Mouse (Mus musculus) liver, embryonic 13.5 days (tissue): ENCODE results near the gene Gm45234. TPM values are rescaled to one million over a fixed set of nuclear protein-coding genes. Genes with fewer than 3 reads are reported as not detected.
"Not testable (repeated sequence)": the region's sequence is repeated elsewhere in the genome, so short reads cannot be mapped to it uniquely, and the experiment has no call there.

ENCODE experiments used
- ATAC-seq: fragments of 200-750 bp; cut with Nextera tagmentation; 2 replicates; pipeline ENCODE4 v1.8.0; 2017; ENCODE audit warnings: low read depth, mild to moderate bottlenecking, moderate number of reproducible peaks, moderate library complexity
- DNase-seq: peaks from one replicate; pipeline ENCODE4 v3.0.0; 2022
- H3K27ac ChIP-seq: fragments of 300-500 bp; sonication (generic); 2 replicates; pipeline ENCODE4 v1.5.1; 2015; ENCODE audit warnings: moderate library complexity, mild to moderate bottlenecking, inconsistent platforms
- H3K27me3 ChIP-seq: fragments of 300-500 bp; sonication (generic); 2 replicates; pipeline ENCODE4 v1.6.1; 2015; ENCODE audit warnings: mild to moderate bottlenecking, inconsistent platforms
- H3K36me3 ChIP-seq: fragments of 300-500 bp; sonication (generic); 2 replicates; pipeline ENCODE4 v1.6.1; 2015; ENCODE audit warnings: mild to moderate bottlenecking, inconsistent platforms
- H3K4me1 ChIP-seq: fragments of 300-500 bp; sonication (generic); replicated peaks from 2 replicates; pipeline ENCODE4 v1.6.1; 2015; ENCODE audit warnings: inconsistent platforms
- H3K4me2 ChIP-seq: fragments of 300-500 bp; sonication (generic); 2 replicates; pipeline ENCODE4 v1.6.1; 2015; ENCODE audit warnings: inconsistent platforms, mild to moderate bottlenecking, moderate library complexity
- H3K4me3 ChIP-seq: fragments of 300-500 bp; sonication (generic); replicated peaks from 2 replicates; pipeline ENCODE4 v1.5.1; 2015; ENCODE audit warnings: mild to moderate bottlenecking, inconsistent platforms
- H3K9ac ChIP-seq: fragments of 300-500 bp; sonication (generic); 2 replicates; pipeline ENCODE4 v1.6.1; 2015; ENCODE audit warnings: mild to moderate bottlenecking, inconsistent platforms
- H3K9me3 ChIP-seq: fragments of 300-500 bp; sonication (generic); replicated peaks from 2 replicates; pipeline ENCODE4 v1.6.1; 2016; ENCODE audit warnings: inconsistent platforms
- WGBS: fragments of 180-500 bp; shearing (Covaris S2); methylation state at CpG from one replicate; pipeline ENCODE4 v1.1.7; 2015; ENCODE audit not compliant: insufficient replicate concordance; 5-methylcytosine and 5-hydroxymethylcytosine counted together
- polyA plus RNA-seq: library from polyadenylated mRNA; unstranded; fragments of >200 nt; fragmentation: Nextera tagmentation; extraction: Ambion mirVana; gene quantifications from 2 replicates; pipeline ENCODE4 v1.2.1, GENCODE M21; 2015

The Gm45234 gene
- polyA plus RNA-seq, result not detected in 2 replicates

DNA sequence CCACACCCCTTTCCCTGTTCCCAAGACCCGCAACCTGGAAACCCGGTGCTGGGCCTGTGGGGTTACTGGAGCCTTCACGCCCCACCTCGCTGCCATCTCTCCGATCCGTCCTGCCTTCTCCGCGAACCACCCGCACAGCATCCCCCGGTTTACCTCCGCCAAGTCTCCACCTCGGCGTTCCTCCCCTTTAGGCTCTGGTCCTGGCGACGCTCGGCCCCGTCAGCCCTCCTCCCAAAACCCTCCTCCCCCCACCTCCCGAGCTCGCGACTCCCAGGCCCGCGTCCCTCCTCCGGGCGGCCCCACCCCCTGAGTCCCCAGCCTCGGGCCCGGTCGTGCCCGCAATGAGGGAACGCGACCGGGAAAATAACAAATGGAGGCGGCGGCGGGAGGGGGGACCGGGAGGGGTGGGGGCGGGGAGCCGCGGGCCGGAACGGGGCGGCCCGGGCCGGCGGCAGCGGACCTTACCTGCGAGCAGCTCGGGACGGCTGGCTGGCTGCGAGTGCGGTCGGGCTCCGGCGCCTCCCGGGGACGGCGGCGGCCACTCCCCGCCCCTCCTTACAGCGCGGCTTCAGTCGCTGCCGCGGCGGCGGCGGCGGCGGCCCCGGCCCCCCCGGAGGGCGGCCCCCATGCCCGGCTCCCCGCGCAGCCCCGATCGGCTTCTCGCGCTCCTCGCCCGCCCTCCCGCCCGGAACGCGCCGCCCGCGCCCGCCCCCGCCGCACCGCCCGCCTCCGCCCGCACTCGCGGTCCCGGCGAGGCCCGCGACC is at the start of gene Gm45234, which contains the start of gene Atn1:
Gene Gm45234, minus strand, starts transcription at position 191 of the 765 bp plus-strand sequence.
Gene Atn1, minus strand, starts transcription at position 694 of the 765 bp plus-strand sequence.
- DNase-seq, result no peak
- WGBS, result under 1% methylated on average over 69 of the region's 100 CpGs
- H3K4me2 ChIP-seq, result peak within 1 kb of the TSS; percentile 81
- H3K4me1 ChIP-seq, result peaks cover 41% of the 10 kb centered on the region
- peak within 1 kb of the TSS; percentile 73 for H3K27ac ChIP-seq
- peaks cover 86% of the 10 kb centered on the region for H3K27me3 ChIP-seq
- no peaks in the 10 kb centered on the region for H3K36me3 ChIP-seq
- H3K9me3 ChIP-seq, result no peaks in the 10 kb centered on the region
- peak within 1 kb of the TSS; percentile 74 for H3K9ac ChIP-seq
- peak; percentile 57 for ATAC-seq
- peak within 1 kb of the TSS; percentile 67 for H3K4me3 ChIP-seq

DNA sequence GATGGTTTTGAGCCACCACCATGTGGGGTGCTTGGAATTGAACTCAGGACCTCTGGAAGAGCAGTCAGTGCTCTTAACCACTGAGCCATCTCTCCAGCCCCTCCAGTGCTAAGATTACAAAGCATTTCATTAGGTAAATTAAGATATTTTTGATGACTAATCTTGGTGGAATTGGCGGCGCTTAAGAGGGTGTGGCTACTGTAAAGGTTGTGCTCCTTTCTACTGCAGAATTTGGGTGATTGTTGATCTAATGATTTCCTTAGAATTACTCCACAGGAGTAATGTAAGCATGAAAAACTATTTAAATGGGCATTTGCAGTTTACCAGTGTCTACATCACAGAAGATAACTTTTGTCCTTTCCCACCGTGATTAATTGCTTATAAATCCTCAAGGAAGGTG is 48.5 kb upstream of the Gm45234 start:
- Histone ChIP-seq H3K4me1 (peaks cover 56% of the 10 kb centered on the region), H3K27me3 (no peaks in the 10 kb centered on the region), H3K9ac (no peak overlapping the region), H3K4me3 (no peak overlapping the region), H3K36me3 (no peaks in the 10 kb centered on the region), H3K9me3 (no peaks in the 10 kb centered on the region), H3K4me2 (no peak overlapping the region), H3K27ac (peak overlapping the region; percentile 89)
- no peak for DNase-seq
- no peak for ATAC-seq
- 60% methylated on average over 3 of the region's 3 CpGs for WGBS

DNA sequence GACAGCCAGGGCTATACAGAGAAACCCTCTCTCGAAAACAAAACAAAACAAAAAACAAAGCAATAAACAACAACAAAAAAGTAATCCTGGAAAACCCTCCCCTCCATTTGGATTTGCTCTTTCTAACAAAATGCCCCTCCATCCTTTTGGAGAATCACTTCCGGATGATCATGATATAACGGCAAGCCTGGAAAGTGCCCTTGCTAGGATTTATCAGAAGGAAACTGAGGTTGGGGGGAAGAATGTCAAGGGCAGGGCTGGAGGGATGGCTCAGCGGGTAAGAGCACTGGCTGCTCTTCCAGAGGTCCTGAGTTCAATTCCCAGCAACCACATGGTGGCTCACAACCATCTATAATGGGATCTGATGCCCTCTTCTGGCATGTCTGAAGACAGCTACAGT is 47.9 kb upstream of the Gm45234 start:
- peaks cover 51% of the 10 kb centered on the region for H3K4me1 ChIP-seq
- 84% methylated on average over 4 of the region's 4 CpGs for WGBS
- not testable (repeated sequence) for H3K4me3 ChIP-seq, H3K9ac ChIP-seq, H3K9me3 ChIP-seq, H3K27me3 ChIP-seq, DNase-seq, ATAC-seq, H3K27ac ChIP-seq, H3K36me3 ChIP-seq, H3K4me2 ChIP-seq

DNA sequence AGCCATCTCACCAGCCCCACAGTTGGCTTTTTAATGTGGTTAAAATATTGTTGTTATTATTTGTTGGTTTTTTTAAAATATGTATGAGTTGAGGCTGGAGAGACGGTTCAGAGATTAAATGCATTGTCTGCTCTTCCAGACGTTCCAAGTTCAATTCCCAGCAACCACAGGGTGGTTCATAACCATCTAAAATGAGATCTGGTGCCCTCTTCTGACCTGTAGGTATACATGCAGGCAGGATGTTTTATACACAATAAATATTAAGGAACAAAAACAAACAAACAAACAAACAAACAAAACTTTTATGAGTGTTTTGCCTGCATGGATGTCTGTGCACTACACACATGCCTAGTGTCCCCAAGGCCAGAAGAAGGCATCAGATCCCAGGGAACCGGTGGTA is 47.2 kb upstream of the Gm45234 start:
- Histone ChIP-seq H3K27me3 (no peaks in the 10 kb centered on the region), H3K4me3 (no peak overlapping the region), H3K36me3 (no peaks in the 10 kb centered on the region), H3K9ac (no peak overlapping the region), H3K4me1 (peaks cover 45% of the 10 kb centered on the region), H3K9me3 (no peaks in the 10 kb centered on the region), H3K4me2 (peak overlapping the region; percentile 66; the same call in 1 of the 2 replicates), H3K27ac (no peak overlapping the region)
- ATAC-seq (no peak), DNase-seq (no peak)
- WGBS, result 68% methylated on average over 3 of the region's 3 CpGs

DNA sequence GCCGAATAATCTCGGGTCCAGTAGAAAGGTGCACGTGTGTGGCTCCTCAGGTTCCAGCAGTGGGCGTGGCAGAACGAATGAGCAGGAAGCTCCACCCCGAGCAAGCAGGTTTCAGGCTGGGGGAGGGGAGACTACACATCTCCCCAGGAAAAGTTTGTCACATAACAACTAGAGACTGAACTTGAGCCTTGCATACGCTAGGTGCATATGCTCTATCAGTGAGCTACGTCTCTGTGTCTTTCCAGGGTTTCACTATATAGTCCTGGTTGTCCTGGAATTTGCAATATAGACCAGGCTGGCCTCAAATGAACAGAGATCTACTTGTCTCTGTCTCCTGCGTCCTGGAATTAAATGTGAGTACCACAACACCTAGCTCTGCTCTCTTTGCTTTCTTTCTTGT is 46.6 kb upstream of the Gm45234 start:
- peaks cover 39% of the 10 kb centered on the region for H3K4me1 ChIP-seq
- not testable (repeated sequence) for H3K27me3 ChIP-seq, H3K9me3 ChIP-seq, H3K36me3 ChIP-seq
- DNase-seq (peak; percentile 56), ATAC-seq (peak; percentile 17; the same call in 1 of the 2 replicates)
- peak overlapping the region; percentile 66 for H3K4me2 ChIP-seq
- peak overlapping the region; percentile 43; the same call in 1 of the 2 replicates for H3K9ac ChIP-seq
- peak overlapping the region; percentile 83 for H3K27ac ChIP-seq
- peak overlapping the region; percentile 43 for H3K4me3 ChIP-seq
- 7% methylated on average over 5 of the region's 9 CpGs for WGBS

DNA sequence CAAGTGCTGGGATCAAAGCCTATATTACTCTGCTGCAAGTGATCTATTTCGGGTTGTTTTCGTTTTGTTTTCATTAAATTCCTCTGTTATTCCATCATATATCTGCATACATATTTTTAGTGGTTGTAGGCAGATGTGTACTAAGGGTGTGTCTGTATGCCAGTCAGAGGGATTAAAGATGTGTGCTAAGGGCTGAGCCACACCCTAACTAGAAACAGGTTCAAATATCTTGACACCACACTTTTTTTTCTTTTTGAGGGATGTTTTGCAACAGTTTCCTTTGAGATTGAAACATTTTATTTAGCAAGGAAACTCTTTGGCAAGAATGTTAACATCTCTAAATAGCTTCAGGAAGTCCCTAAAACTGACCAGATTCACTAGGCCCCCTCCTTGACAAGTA is 40.4 kb upstream of the Gm45234 start:
- no peaks in the 10 kb centered on the region for H3K9me3 ChIP-seq
- WGBS, result 70% methylated on average over 2 of the region's 2 CpGs

DNA sequence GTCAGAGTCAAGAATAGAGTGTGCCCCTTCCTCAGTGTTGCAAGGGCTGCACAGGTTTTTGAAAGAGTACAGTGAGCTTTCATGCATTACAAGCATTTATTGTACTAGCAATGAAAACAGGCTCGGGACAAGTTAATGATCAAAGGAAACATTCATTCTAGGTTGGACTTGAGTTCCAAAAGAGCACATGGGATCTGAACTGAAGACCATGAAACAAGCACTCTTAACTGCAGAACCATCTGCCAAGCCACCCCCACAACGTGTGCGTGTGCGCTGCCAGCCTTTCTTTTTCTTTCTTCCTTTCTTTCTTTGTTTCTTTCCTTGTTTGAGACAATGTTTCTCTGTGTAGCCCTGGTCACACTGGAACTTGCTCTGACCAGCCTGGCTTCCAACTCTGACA is 40.0 kb upstream of the Gm45234 start:
- peak overlapping the region; percentile 19; the same call in 1 of the 2 replicates for H3K27ac ChIP-seq
- no peak overlapping the region for H3K9ac ChIP-seq
- H3K4me1 ChIP-seq, result peaks cover 12% of the 10 kb centered on the region
- WGBS, result 75% methylated on average over 4 of the region's 4 CpGs
- H3K36me3 ChIP-seq, result no peaks in the 10 kb centered on the region
- no peak overlapping the region for H3K4me2 ChIP-seq
- H3K4me3 ChIP-seq, result no peak overlapping the region
- DNase-seq (no peak), ATAC-seq (peak; percentile 12; the same call in 1 of the 2 replicates)
- no peaks in the 10 kb centered on the region for H3K9me3 ChIP-seq
- no peaks in the 10 kb centered on the region for H3K27me3 ChIP-seq

More for the DNA sequence above, 40.4 kb upstream of the Gm45234 start:
- H3K4me2 ChIP-seq, result no peak overlapping the region
- H3K36me3 ChIP-seq, result no peaks in the 10 kb centered on the region
- H3K4me1 ChIP-seq, result peaks cover 12% of the 10 kb centered on the region
- ATAC-seq, result peak; percentile 55; the same call in 1 of the 2 replicates
- H3K4me3 ChIP-seq, result no peak overlapping the region
- no peaks in the 10 kb centered on the region for H3K27me3 ChIP-seq
- H3K27ac ChIP-seq, result peak overlapping the region; percentile 19
- no peak overlapping the region for H3K9ac ChIP-seq
- DNase-seq, result no peak

DNA sequence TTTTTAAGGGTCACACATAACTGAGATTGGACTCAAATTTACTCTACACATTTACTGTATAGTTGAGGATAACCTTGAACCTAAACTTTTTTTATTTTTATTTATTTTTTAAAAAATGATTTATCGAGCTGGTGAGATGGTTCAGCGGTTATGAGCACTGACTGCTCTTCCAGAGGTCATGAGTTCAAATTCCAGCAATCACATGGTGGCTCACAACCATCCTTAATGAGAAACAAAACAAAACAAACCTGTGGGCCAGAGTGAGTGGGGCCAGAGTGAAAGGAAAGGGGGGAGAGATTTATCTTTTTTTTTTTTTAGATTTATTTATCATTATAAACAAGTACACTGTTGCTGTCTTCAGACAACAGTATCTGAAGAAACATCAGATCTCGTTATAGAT is 36.1 kb upstream of the Gm45234 start:
- no peak for DNase-seq
- ATAC-seq, result no peak
- Histone ChIP-seq H3K4me3 (no peak overlapping the region), H3K4me1 (peaks cover 16% of the 10 kb centered on the region), H3K36me3 (no peaks in the 10 kb centered on the region), H3K27ac (no peak overlapping the region), H3K4me2 (no peak overlapping the region), H3K27me3 (no peaks in the 10 kb centered on the region), H3K9me3 (no peaks in the 10 kb centered on the region), H3K9ac (no peak overlapping the region)
- WGBS, result 70% methylated on average over 3 of the region's 3 CpGs

DNA sequence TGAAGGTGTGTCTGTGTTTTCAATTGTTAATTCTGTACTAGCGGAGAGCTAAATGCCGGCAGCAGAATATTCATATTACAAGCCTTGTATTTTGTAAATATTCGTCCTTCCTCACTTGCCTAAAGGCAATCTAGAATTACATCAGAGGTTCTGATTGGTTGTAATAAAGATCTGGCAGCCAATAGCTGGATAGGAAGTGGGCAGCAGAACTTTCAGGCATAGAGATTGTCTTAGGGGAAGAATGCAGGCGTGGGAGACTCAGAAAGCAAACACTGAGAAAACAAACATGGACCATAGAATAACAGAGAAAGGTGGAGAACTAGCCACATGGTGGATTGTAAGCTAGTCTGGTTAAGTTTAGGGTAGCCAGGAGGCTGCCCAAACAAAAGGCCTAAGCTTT is 34.3 kb upstream of the Gm45234 start:
- H3K9me3 ChIP-seq, result no peaks in the 10 kb centered on the region
- no peak overlapping the region for H3K27ac ChIP-seq
- no peak overlapping the region for H3K4me2 ChIP-seq
- ATAC-seq (no peak), DNase-seq (no peak)
- 63% methylated on average over 4 of the region's 4 CpGs for WGBS
- no peak overlapping the region for H3K4me3 ChIP-seq
- peaks cover 4% of the 10 kb centered on the region for H3K4me1 ChIP-seq
- no peak overlapping the region for H3K9ac ChIP-seq
- no peaks in the 10 kb centered on the region for H3K36me3 ChIP-seq
- H3K27me3 ChIP-seq, result no peaks in the 10 kb centered on the region

DNA sequence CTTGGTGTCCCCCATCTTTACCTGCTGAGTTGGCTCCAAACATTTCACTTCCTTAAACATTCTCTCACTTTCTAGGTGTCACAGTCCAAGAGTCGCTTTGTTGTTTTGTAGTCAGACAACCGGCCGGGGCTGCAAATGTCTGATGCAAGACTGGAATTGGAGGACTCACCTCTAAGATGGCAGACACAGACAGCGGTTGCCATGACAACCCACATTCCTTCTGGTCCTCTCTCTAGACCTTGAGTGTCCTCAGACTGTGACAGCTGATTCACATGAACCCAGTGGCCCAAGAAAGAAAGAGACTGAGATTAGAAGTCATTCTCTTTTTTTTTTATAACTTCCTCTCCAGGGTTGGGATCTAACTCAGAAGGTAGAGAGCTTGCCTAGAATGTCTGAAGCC is 33.7 kb upstream of the Gm45234 start:
- no peaks in the 10 kb centered on the region for H3K36me3 ChIP-seq
- no peak overlapping the region for H3K9ac ChIP-seq
- H3K4me2 ChIP-seq, result no peak overlapping the region
- no peak for ATAC-seq
- no peak overlapping the region for H3K4me3 ChIP-seq
- no peaks in the 10 kb centered on the region for H3K9me3 ChIP-seq
- peaks cover 4% of the 10 kb centered on the region; the same call in 1 of the 2 replicates for H3K4me1 ChIP-seq
- no peak overlapping the region for H3K27ac ChIP-seq
- no peaks in the 10 kb centered on the region for H3K27me3 ChIP-seq
- WGBS, result 72% methylated on average over 4 of the region's 4 CpGs
- DNase-seq, result no peak

DNA sequence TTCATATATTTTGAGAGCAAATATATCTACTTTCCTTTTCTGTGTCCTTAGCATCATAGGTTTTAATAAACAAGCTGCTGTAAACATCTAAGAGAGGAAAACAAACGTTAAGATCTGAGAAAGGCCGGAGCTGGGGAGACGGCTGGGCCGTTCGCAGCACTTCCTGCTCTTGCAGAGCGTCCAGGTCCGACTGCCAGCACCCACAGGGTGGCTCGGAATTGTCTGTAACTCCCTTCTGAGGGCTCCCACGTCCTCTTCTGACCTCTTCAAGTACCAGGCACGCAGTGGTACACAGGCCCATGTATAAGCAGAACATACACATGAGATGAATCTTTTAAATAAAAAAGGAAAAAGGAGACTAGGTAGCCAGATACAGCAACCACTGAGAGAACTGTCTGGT is 31.9 kb upstream of the Gm45234 start:
- H3K4me1 ChIP-seq, result peaks cover 4% of the 10 kb centered on the region; the same call in 1 of the 2 replicates
- no peaks in the 10 kb centered on the region for H3K9me3 ChIP-seq
- H3K36me3 ChIP-seq, result no peaks in the 10 kb centered on the region
- no peak overlapping the region for H3K4me2 ChIP-seq
- DNase-seq (no peak), ATAC-seq (no peak)
- H3K9ac ChIP-seq, result no peak overlapping the region
- 69% methylated on average over 10 of the region's 10 CpGs for WGBS
- no peak overlapping the region for H3K27ac ChIP-seq
- H3K4me3 ChIP-seq, result no peak overlapping the region
- H3K27me3 ChIP-seq, result no peaks in the 10 kb centered on the region
